Mouse (Mus musculus): ENCODE data around the gene Rtbdn.

The Rtbdn gene

GRCm38 (mm10) chr8:84977435-84978247 is 30.9 kb downstream of the Rtbdn start:
- CTCF ChIA-PET, result interaction anchor here (8.1 kb wide), 1 partner anchor 10 kb away, joined by 113 read pairs; the partner anchor contains the start of gene Hook2

- CTCF ChIA-PET, result interaction anchor here (8.1 kb wide), 1 partner anchor 10 kb away, joined by 113 read pairs; the partner anchor contains the start of gene Hook2
Observed at GRCm38 (mm10) chr8:84978248-84978940, 31.6 kb downstream of the Rtbdn start, which contains the start of gene Junb. Gene Junb (minus strand): TSS chr8:84978718.

GRCm38 (mm10) chr8:84979599-84980421 is 33.0 kb downstream of the Rtbdn start:
- CTCF ChIA-PET, result interaction anchor here (8.1 kb wide), 1 partner anchor 8 kb away, joined by 113 read pairs; the partner anchor contains the start of gene Hook2

GRCm38 (mm10) chr8:84980622-84981358 is 34.0 kb downstream of the Rtbdn start:
- CTCF ChIA-PET, result interaction anchor here (1.2 to 8.1 kb wide), 2 partner anchors 7 to 9 kb away, joined by 7 to 113 read pairs; partner anchors contain the start of gene Hook2

GRCm38 (mm10) chr8:84981644-84982498 is 35.1 kb downstream of the Rtbdn start:
- CTCF ChIA-PET, result interaction anchor here (1.2 kb wide), 1 partner anchor 8 kb away, joined by 7 read pairs; the partner anchor contains the start of gene Hook2

GRCm38 (mm10) chr8:84982499-84983011 is 35.8 kb downstream of the Rtbdn start:
- CTCF ChIA-PET, result no interaction called here

GRCm38 (mm10) chr8:84984294-84985048 is 37.7 kb downstream of the Rtbdn start:
- CTCF ChIA-PET, result interaction anchor here (0.7 to 8.0 kb wide), 2 partner anchors 8 to 78 kb away, joined by 5 to 113 read pairs; partner anchors contain the start of gene Junb

- CTCF ChIA-PET, result interaction anchor here (8.0 kb wide), 1 partner anchor 9 kb away, joined by 113 read pairs; the partner anchor contains the start of gene Junb
Observed at GRCm38 (mm10) chr8:84985049-84985683, 38.4 kb downstream of the Rtbdn start.

GRCm38 (mm10) chr8:84985684-84986378 is 39.0 kb downstream of the Rtbdn start:
- CTCF ChIA-PET, result interaction anchor here (8.0 kb wide), 1 partner anchor 9 kb away, joined by 113 read pairs; the partner anchor contains the start of gene Junb

- CTCF ChIA-PET, result interaction anchor here (8.0 kb wide), 1 partner anchor 10 kb away, joined by 113 read pairs; the partner anchor contains the start of gene Junb
Observed at GRCm38 (mm10) chr8:84986379-84986945, 39.7 kb downstream of the Rtbdn start.

- CTCF ChIA-PET, result interaction anchor here (0.6 to 8.0 kb wide), 2 partner anchors 11 to 20 kb away, joined by 4 to 113 read pairs; partner anchors contain the start of gene Junb
Observed at GRCm38 (mm10) chr8:84987388-84987787, 40.6 kb downstream of the Rtbdn start.

- CTCF ChIA-PET, result interaction anchor here (0.9 to 8.0 kb wide), 2 partner anchors 12 to 21 kb away, joined by 4 to 113 read pairs; partner anchors contain the start of gene Junb
Observed at GRCm38 (mm10) chr8:84987903-84988302, 41.1 kb downstream of the Rtbdn start.

GRCm38 (mm10) chr8:84989311-84989731 is 42.5 kb downstream of the Rtbdn start:
- CTCF ChIA-PET, result interaction anchor here (0.6 to 8.0 kb wide), 5 partner anchors 8 to 118 kb away, joined by 3 to 113 read pairs (median 4); partner anchors contain the start of genes Junb, Syce2 and Wdr83

- CTCF ChIA-PET, result interaction anchor here (0.6 to 8.0 kb wide), 5 partner anchors 9 to 504 kb away, joined by 3 to 113 read pairs (median 3); partner anchors contain the start of genes Gm49661, Junb, Prdx2 and Syce2
Observed at GRCm38 (mm10) chr8:84989810-84990209, 43.0 kb downstream of the Rtbdn start.

- CTCF ChIA-PET, result interaction anchor here (0.6 to 8.0 kb wide), 5 partner anchors 9 to 503 kb away, joined by 3 to 113 read pairs (median 3); partner anchors contain the start of genes Gm49661, Junb, Prdx2 and Syce2
Observed at GRCm38 (mm10) chr8:84990349-84990748, 43.6 kb downstream of the Rtbdn start, which contains the start of gene Hook2. Gene Hook2 (plus strand): TSS chr8:84990603.

- CTCF ChIA-PET, result interaction anchor here (1.1 to 8.0 kb wide), 2 partner anchors 14 to 22 kb away, joined by 3 to 113 read pairs; partner anchors contain the start of genes Gm49661, Junb and Prdx2
Observed at GRCm38 (mm10) chr8:84990836-84991235, 44.0 kb downstream of the Rtbdn start.

Data from spleen, embryonic (tissue).